Mouse (Mus musculus) erythroblast, embryonic 14.5 days (primary cell): ENCODE measurements around the gene Snx33. TPM values are rescaled to one million over a fixed set of nuclear protein-coding genes. Genes with fewer than 3 reads are reported as not detected.
A peak's percentile ranks its signal among the peaks of the same experiment; 100 is the strongest.

Experiments used
- H3K27me3 ChIP-seq: 2 replicates; pipeline ENCODE4 v1.6.1; 2012; ENCODE audit warnings: inconsistent platforms; ENCODE audit not compliant: control insufficient read depth
- H3K36me3 ChIP-seq: 2 replicates; pipeline ENCODE4 v1.6.1; 2012; ENCODE audit warnings: mild to moderate bottlenecking, inconsistent platforms; ENCODE audit not compliant: control insufficient read depth
- H3K4me1 ChIP-seq: 2 replicates; pipeline ENCODE4 v1.6.1; 2012; ENCODE audit warnings: inconsistent platforms; ENCODE audit not compliant: control insufficient read depth
- H3K4me3 ChIP-seq: replicated peaks from 2 replicates; pipeline ENCODE3; 2012; ENCODE audit warnings: moderate library complexity, mild to moderate bottlenecking, inconsistent platforms
- H3K9me3 ChIP-seq: 2 replicates; pipeline ENCODE4 v1.6.1; 2012; ENCODE audit warnings: low read length, inconsistent platforms, mixed read lengths; ENCODE audit not compliant: control insufficient read depth
- GATA1 ChIP-seq: IDR thresholded peaks from 2 replicates; pipeline ENCODE4 v1.6.1; 2012; ENCODE audit warnings: low read length, inconsistent platforms, mixed read lengths
- TAL1 ChIP-seq: IDR thresholded peaks from 3 replicates; pipeline ENCODE4 v1.6.1; 2012; ENCODE audit warnings: low read length, inconsistent platforms, mixed read lengths
- polyA plus RNA-seq: library from polyadenylated mRNA; stranded (reverse); fragments of >175 nt; gene quantifications from 2 replicates; pipeline ENCODE4 v1.2.3, GENCODE M21; 2012

Gene Snx33
- polyA plus RNA-seq, 1 experiment: not detected

DNA sequence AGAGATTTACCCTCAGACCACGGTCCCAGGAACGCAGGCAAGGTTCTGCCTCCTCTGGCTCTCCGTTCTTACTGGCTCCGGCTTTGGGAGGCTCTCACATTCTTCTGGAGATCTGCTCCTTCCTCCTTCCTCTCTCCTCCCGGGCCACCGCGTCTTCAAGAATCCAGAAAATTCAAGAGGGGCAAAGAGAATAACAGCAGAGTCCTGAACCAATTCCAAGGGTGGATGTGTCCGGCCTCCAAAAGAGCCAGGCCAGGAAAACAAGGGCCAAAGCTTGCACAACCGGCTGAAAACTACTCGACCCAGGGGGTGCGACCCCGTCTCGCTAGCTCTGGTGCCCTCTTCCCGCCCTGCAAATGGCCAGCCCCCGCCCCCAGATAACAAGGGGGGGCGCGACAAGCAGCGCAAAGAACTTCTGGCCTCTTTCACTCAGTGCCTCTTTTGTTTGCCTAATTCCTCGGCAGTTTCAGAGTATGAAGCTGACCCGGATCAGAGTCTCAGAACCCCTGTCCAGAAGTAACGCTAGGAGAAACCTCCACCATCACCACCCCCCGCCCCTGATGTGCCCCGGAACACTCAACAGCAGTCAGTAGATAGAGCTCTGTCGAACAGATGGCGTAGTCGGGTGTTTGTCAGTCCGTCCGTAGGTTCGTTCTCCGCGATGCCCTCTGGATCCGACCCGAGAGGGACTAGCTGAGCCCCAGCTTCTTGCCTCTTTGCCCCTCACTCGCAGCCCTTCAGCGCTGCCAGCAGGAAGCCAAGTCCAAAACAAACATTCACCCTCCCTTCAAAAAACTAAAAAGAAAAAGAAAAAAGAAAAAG lies 769 bp downstream of the Snx33 start:
- Histone ChIP-seq H3K9me3 (no peaks in the 10 kb centered on the region), H3K4me3 (peak overlapping the region; percentile 66), H3K36me3 (no peaks in the 10 kb centered on the region), H3K4me1 (peaks cover 15% of the 10 kb centered on the region), H3K27me3 (peaks cover 55% of the 10 kb centered on the region)
- TF ChIP-seq GATA1: no peak
- no peak for TF ChIP-seq TAL1

DNA sequence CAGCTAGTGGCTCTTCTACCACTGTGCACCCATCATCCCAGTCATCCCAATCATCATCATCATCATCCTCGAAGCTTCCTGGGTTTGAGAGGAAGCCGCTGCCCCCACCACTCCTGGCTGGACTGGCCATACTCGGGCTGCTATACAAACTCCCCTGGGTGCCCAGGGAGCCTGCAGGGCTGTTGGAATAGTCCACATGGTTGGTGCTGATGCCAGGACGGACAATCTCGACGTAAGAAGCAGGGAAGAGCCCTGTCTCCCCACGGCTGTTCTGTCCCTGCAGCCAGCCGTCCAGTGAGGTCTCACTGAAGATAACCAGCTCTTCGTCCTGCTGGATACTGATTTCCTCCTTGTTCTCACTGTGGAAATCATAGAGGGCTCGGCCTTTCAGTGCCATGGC lies 1.8 kb downstream of the Snx33 start:
- TF ChIP-seq GATA1 (no peak), TAL1 (no peak)
- no peak overlapping the region for H3K4me3 ChIP-seq
- H3K27me3 ChIP-seq: peaks cover 53% of the 10 kb centered on the region
- peaks cover 15% of the 10 kb centered on the region for H3K4me1 ChIP-seq
- H3K9me3 ChIP-seq: peaks cover 4% of the 10 kb centered on the region
- H3K36me3 ChIP-seq: peaks cover 2% of the 10 kb centered on the region; the same call in 1 of the 2 replicates

GRCm38 (mm10) chr9:56926025-56926360 lies 2.2 kb downstream of the Snx33 start:
- Histone ChIP-seq H3K4me1 (peaks cover 15% of the 10 kb centered on the region), H3K4me3 (no peak overlapping the region), H3K36me3 (peaks cover 2% of the 10 kb centered on the region; the same call in 1 of the 2 replicates), H3K27me3 (peaks cover 49% of the 10 kb centered on the region), H3K9me3 (peaks cover 4% of the 10 kb centered on the region)
- TF ChIP-seq GATA1 (no peak), TAL1 (no peak)

DNA sequence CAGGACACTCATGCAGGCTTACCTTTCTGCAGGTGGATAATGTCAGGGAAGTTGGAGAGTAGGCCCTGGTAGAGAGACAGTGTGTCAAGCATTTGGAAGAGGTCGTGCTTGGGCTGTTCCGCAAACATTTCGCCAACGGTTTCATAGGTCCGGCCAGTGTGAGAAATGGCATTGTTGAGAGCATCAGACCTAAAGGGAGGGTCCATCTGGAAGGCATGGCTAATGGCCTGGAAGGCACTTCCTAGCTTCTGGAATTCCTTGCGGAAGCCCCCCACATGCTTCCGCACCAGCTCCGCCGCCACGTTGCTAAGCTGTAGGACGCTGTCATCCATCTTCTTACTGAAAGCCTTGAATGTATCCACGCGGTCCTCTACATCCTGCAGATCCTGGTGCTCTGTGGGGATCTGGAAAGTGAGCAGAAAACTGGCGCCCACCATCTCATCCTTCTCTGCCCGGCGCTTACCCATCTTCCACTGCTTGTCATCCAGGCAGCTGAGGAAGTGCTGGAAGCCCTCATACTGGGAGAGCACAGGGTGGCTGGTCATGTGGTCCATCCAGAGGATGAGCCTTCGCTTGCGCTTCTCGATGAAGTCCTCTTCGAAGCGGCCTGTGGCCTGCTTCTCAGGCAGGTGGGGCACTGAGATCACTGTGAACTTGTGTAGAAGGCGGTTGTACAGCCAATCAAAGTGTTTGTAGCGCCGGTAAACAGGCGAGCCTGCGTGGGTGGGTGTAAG lies 2.7 kb downstream of the Snx33 start:
- peaks cover 46% of the 10 kb centered on the region for H3K27me3 ChIP-seq
- H3K4me3 ChIP-seq: no peak overlapping the region
- peaks cover 15% of the 10 kb centered on the region for H3K4me1 ChIP-seq
- H3K36me3 ChIP-seq: peaks cover 2% of the 10 kb centered on the region; the same call in 1 of the 2 replicates
- TF ChIP-seq GATA1: no peak
- no peak for TF ChIP-seq TAL1
- peaks cover 4% of the 10 kb centered on the region for H3K9me3 ChIP-seq

GRCm38 (mm10) chr9:56924651-56925027 lies 3.5 kb downstream of the Snx33 start:
- Histone ChIP-seq H3K36me3 (peaks cover 2% of the 10 kb centered on the region; the same call in 1 of the 2 replicates), H3K27me3 (peaks cover 38% of the 10 kb centered on the region), H3K4me1 (peaks cover 15% of the 10 kb centered on the region), H3K4me3 (no peak overlapping the region), H3K9me3 (peaks cover 4% of the 10 kb centered on the region)
- no peak for TF ChIP-seq TAL1

- no peak for TF ChIP-seq GATA1
- no peak for TF ChIP-seq TAL1
- Histone ChIP-seq H3K4me1 (peaks cover 15% of the 10 kb centered on the region), H3K36me3 (peaks cover 2% of the 10 kb centered on the region; the same call in 1 of the 2 replicates), H3K4me3 (no peak overlapping the region), H3K27me3 (peaks cover 32% of the 10 kb centered on the region), H3K9me3 (peaks cover 4% of the 10 kb centered on the region)
Measured at GRCm38 (mm10) chr9:56923841-56924650, 4.1 kb downstream of the Snx33 start.

DNA sequence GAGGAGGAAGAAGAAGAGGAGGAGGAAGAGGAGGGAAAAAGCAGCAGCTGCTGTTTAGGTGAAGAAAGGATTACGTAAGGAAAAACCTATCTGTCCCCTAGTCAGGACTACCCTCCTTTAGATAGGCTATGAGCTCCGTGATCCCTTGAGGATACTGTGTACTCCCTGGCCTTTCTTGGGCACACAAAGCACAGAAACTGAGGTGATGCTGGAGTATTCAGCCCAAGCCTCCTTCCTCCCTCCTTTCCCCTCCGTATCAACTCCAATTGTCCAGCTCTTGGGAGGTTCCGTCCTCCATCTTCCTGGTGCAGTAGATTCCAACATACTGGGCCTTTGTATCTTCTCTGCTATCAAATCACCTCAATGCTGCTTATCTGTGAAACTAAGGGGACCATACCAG lies 5.4 kb downstream of the Snx33 start:
- peaks cover 2% of the 10 kb centered on the region; the same call in 1 of the 2 replicates for H3K36me3 ChIP-seq
- TF ChIP-seq GATA1 (no peak), TAL1 (no peak)
- H3K4me1 ChIP-seq: peaks cover 5% of the 10 kb centered on the region
- H3K9me3 ChIP-seq: peaks cover 4% of the 10 kb centered on the region
- no peak overlapping the region for H3K4me3 ChIP-seq
- H3K27me3 ChIP-seq: peaks cover 19% of the 10 kb centered on the region

GRCm38 (mm10) chr9:56918466-56918865 lies 9.7 kb downstream of the Snx33 start:
- TF ChIP-seq GATA1: no peak
- no peak for TF ChIP-seq TAL1
- H3K9me3 ChIP-seq: peaks cover 4% of the 10 kb centered on the region
- no peaks in the 10 kb centered on the region for H3K4me1 ChIP-seq
- H3K27me3 ChIP-seq: no peaks in the 10 kb centered on the region
- H3K36me3 ChIP-seq: peaks cover 4% of the 10 kb centered on the region; the same call in 1 of the 2 replicates
- no peak overlapping the region for H3K4me3 ChIP-seq

- H3K4me1 ChIP-seq: no peaks in the 10 kb centered on the region
- H3K4me3 ChIP-seq: no peak overlapping the region
- H3K27me3 ChIP-seq: no peaks in the 10 kb centered on the region
- peaks cover 4% of the 10 kb centered on the region for H3K9me3 ChIP-seq
- peaks cover 4% of the 10 kb centered on the region; the same call in 1 of the 2 replicates for H3K36me3 ChIP-seq
- TF ChIP-seq GATA1: no peak
- no peak for TF ChIP-seq TAL1
Measured at GRCm38 (mm10) chr9:56917131-56917530, 11.0 kb downstream of the Snx33 start.
